9 mouse cellular contexts compared by ENCODE assay signal in genomic region chr2:28535650-28536049, GRCm38 (mm10). TPM values are rescaled to one million over a fixed set of nuclear protein-coding genes. Genes with fewer than 3 reads are reported as not detected.
DNase-seq lines count a peak whose midpoint lies in the region; ATAC-seq lines count a peak whose summit lies in the region.
"Had no signal": no experiment of that assay in that cellular context is flagged by ENCODE, and none has a peak within 500 bp of the region (broad histone marks: within the 10 kb centered on the region; RNA-seq: fewer than 3 reads in every experiment).

No protein-coding gene starts in this region.

- intact Hi-C loops in gastrocnemius, postnatal 14 days (cut with DNase I; ENCODE audit: low total_unique reads) = no loop called here
- intact Hi-C loops in gastrocnemius, postnatal 36 days (cut with DNase I) = no loop called here
- intact Hi-C loops in heart, postnatal 10 days (cut with DNase I) = loop anchor here (2.0 kb wide), 1 partner anchor 15 kb away; no protein-coding TSS in a partner anchor

- ATAC-seq in inflammation-experienced regulatory T-cells, adult 6 months = no peak

- peak; percentile 60 for DNase-seq in gastrocnemius, postnatal 14 days
- no peak for DNase-seq in gastrocnemius, postnatal 36 days
- peak; percentile 78 to 83 for DNase-seq in right cerebral cortex, postnatal 10 days (ENCODE audit: low spot score in 2 of 2)
- DNase-seq in right cerebral cortex, postnatal 14 days = no peak
- peak; percentile 52 to 56 for DNase-seq in heart, postnatal 10 days
- peak; percentile 68 for DNase-seq in lung, postnatal 10 days
- DNase-seq in adipocyte (ENCODE audit: low spot score) = no peak

RNA-seq across cellular contexts. Expression of gene Ralgds, which starts 22.7 kb away (rescaled TPM):
- 10 to 100 TPM; 17.1 to 25.3 TPM for total RNA-seq in gastrocnemius, postnatal 14 days (2021)
- total RNA-seq in gastrocnemius, postnatal 36 days (2021) = 1 to 10 TPM; 8.5 to 9.4 TPM
- 10 to 100 TPM; 20.6 to 26.6 TPM for total RNA-seq in heart, postnatal 10 days (2021)
- 1 to 10 TPM; 5.7 to 7.5 (median 5.9) TPM for polyA plus RNA-seq in inflammation-experienced regulatory T-cells, adult 6 months (2017; shearing (Covaris generic))

RNA-seq across cellular contexts. Expression of gene Cel, which starts 27.6 kb away (rescaled TPM):
- not detected for total RNA-seq in gastrocnemius, postnatal 14 days (2021)
- total RNA-seq in gastrocnemius, postnatal 36 days (2021) = not detected
- total RNA-seq in heart, postnatal 10 days (2021) = not detected
- not detected for polyA plus RNA-seq in inflammation-experienced regulatory T-cells, adult 6 months (2017; shearing (Covaris generic))
- total RNA-seq: CH12.LX had no signal

RNA-seq across cellular contexts. Expression of gene Gm10134, which starts 29.8 kb away (rescaled TPM):
- total RNA-seq in gastrocnemius, postnatal 14 days (2021) = under 1 TPM in 1 of 2 experiments, not detected in 1; 0.90 TPM
- total RNA-seq in gastrocnemius, postnatal 36 days (2021) = not detected
- 1 to 10 TPM; 1.7 to 2.8 TPM for total RNA-seq in heart, postnatal 10 days (2021)
- not detected for polyA plus RNA-seq in inflammation-experienced regulatory T-cells, adult 6 months (2017; shearing (Covaris generic))
- total RNA-seq: CH12.LX had no signal

RNA-seq across cellular contexts. Expression of gene Gbgt1, which starts 39.0 kb away (rescaled TPM):
- total RNA-seq in gastrocnemius, postnatal 14 days (2021) = 1 to 10 TPM; 1.7 to 1.9 TPM
- total RNA-seq in gastrocnemius, postnatal 36 days (2021) = 1 to 10 TPM in 1 of 2 experiments, under 1 TPM in 1; 0.79 to 1.2 TPM
- 1 to 10 TPM; 2.5 to 2.8 TPM for total RNA-seq in heart, postnatal 10 days (2021)
- polyA plus RNA-seq in inflammation-experienced regulatory T-cells, adult 6 months (2017; shearing (Covaris generic)) = not detected
- total RNA-seq: CH12.LX had no signal

RNA-seq across cellular contexts. Expression of gene Gtf3c5, which starts 47.9 kb away (rescaled TPM):
- total RNA-seq in gastrocnemius, postnatal 14 days (2021) = 1 to 10 TPM; 7.1 to 7.4 TPM
- total RNA-seq in gastrocnemius, postnatal 36 days (2021) = 1 to 10 TPM; 5.9 to 6.2 TPM
- total RNA-seq in heart, postnatal 10 days (2021) = 10 to 100 TPM; 14.1 to 15.4 TPM
- polyA plus RNA-seq in inflammation-experienced regulatory T-cells, adult 6 months (2017; shearing (Covaris generic)) = 10 to 100 TPM; 11.3 to 17.4 (median 16.2) TPM

Comparison
In these comparisons a context has a peak if more than half of its experiments do, and no peak if none do; other contexts are left out.
1. DNase-seq: peak in gastrocnemius, postnatal 14 days (single experiment), right cerebral cortex, postnatal 10 days (2 of 2), heart, postnatal 10 days (2 of 2) and lung, postnatal 10 days (single experiment); none in gastrocnemius, postnatal 36 days (0 of 2), right cerebral cortex, postnatal 14 days (single experiment) and adipocyte (single experiment).